Mouse (Mus musculus): ENCODE data around the gene Prkrip1. TPM values are rescaled to one million over a fixed set of nuclear protein-coding genes. Genes with fewer than 3 reads are reported as not detected.
A peak's percentile ranks its signal among the peaks of the same experiment; 100 is the strongest.

Prkrip1 gene
- 33.8 and 35.6 TPM in 2 replicates for polyA plus RNA-seq (2014; fragmentation: Nextera tagmentation; extraction: Ambion mirVana)

DNA sequence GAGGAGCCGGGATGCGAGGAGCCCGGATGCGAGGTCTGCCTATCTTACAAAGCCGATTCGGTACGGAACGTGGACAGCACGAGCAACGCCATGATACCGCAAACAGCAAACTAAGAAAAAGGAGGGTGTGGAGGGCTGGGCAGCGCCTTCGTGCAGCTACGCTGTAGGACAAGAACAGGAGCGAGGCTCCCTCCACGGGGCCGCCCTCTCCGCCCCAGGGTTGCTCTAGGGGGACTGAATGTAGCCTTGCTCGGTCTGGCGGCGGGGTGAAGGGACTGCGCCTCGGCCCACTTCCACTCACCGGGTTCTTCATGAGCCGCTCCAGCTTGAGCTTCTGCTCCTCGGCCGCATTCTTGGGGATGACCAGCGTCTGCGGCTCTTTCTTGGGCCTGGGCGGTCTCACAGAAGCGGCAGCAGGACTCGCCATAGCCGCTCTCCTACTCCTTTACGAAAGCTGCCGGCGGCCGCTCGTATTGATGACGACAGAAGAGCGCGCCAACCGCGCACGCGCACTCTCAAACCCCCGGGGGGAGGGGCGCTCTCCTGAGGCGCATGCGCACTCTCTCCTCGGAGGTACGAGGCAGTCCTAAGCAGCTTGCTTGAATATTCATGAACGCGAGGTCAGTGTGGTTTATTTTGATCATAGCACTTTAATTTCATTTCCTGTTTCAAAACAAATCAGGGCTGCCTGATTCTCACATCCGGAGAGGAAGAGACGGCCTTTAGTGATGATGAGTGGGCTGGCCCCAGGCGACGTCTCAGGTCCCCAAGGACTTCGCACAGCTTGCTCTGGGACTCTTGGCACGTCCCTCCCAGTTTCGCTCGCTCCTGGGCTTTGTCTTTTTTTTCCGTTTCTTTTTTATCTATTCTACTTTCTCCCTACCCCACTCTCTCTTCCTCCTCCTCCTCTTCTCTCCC lies at the start of gene Prkrip1:
Gene Prkrip1 (minus strand): TSS at position 490 of the 918 bp plus-strand sequence.
- peak within 1 kb of the TSS; percentile 71 to 90 for H3K4me3 ChIP-seq (ENCODE audit: control insufficient read depth in 1 of 2, insufficient read depth in 1 of 2, low read depth in 1 of 2, low read length in 2 of 2)
- H3K9ac ChIP-seq (ENCODE audit: low read length), result peak within 1 kb of the TSS; percentile 86
- peaks cover 36% of the 10 kb centered on the region for H3K36me3 ChIP-seq (ENCODE audit: control insufficient read depth, insufficient read depth, low read length)
- H3K4me1 ChIP-seq (ENCODE audit: control insufficient read depth in 2 of 2, insufficient read depth in 2 of 2, low read length in 2 of 2), result peaks cover 2 to 11% of the 10 kb centered on the region in 2 experiments; a peak in 3 of 4 replicates
- H3K27ac ChIP-seq (replicated peaks in 1 of 2; ENCODE audit: control insufficient read depth in 1 of 2, insufficient read depth in 1 of 2, low read depth in 2 of 2, low read length in 2 of 2), result peak within 1 kb of the TSS; percentile 72 to 81
- ATAC-seq (ENCODE audit: insufficient number of reproducible peaks, insufficient read depth, low FRiP score, low read depth), result peak; percentile 86
- peak within 1 kb of the TSS; percentile 85 for H3K4me2 ChIP-seq (ENCODE audit: low read length)
- no peaks in the 10 kb centered on the region for H3K27me3 ChIP-seq (ENCODE audit: control insufficient read depth, insufficient read depth, low read length)
- H3K9me3 ChIP-seq (ENCODE audit: control insufficient read depth, low read length), result no peaks in the 10 kb centered on the region
- under 1% methylated on average over 62 of the region's 62 CpGs for WGBS

DNA sequence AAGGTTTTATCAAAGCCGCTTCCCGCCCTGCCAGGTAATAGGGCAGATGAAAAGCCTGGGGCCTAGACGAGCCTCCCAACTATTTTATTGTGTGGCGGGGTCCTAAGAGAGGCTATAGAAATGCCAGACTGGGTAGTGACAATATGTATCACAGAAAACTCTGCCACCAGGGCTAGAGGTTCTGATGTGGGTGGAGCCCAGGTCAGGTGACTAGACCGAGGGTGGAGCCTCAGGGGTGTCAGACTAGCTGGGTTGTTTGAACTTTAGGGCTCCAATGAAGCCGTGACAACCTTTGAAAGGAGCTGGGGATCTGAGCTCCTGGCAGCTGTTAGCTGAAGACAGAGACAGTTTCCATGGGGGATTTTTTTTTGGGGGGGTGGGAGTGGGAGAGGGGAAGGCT lies 49.7 kb upstream of the Prkrip1 start:
- ATAC-seq (ENCODE audit: insufficient number of reproducible peaks, insufficient read depth, low FRiP score, low read depth), result no peak
- H3K4me1 ChIP-seq (ENCODE audit: control insufficient read depth in 2 of 2, insufficient read depth in 2 of 2, low read length in 2 of 2), result peaks cover 8% of the 10 kb centered on the region in 2 experiments; a peak in 3 of 4 replicates
- H3K4me3 ChIP-seq (ENCODE audit: control insufficient read depth in 1 of 2, insufficient read depth in 1 of 2, low read depth in 1 of 2, low read length in 2 of 2), result no peak overlapping the region
- H3K27ac ChIP-seq (replicated peaks in 1 of 2; ENCODE audit: control insufficient read depth in 1 of 2, insufficient read depth in 1 of 2, low read depth in 2 of 2, low read length in 2 of 2), result no peak overlapping the region
- H3K36me3 ChIP-seq (ENCODE audit: control insufficient read depth, insufficient read depth, low read length), result peaks cover 7% of the 10 kb centered on the region; the same call in 1 of the 2 replicates
- WGBS, result 66% methylated on average over 6 of the region's 6 CpGs
- no peak overlapping the region for H3K9ac ChIP-seq (ENCODE audit: low read length)
- H3K4me2 ChIP-seq (ENCODE audit: low read length), result no peak overlapping the region
- H3K27me3 ChIP-seq (ENCODE audit: control insufficient read depth, insufficient read depth, low read length), result 0 out of 2 replicates have a peak, but pooled peaks cover 7% of the 10 kb centered on the region
- H3K9me3 ChIP-seq (ENCODE audit: control insufficient read depth, low read length), result no peaks in the 10 kb centered on the region

DNA sequence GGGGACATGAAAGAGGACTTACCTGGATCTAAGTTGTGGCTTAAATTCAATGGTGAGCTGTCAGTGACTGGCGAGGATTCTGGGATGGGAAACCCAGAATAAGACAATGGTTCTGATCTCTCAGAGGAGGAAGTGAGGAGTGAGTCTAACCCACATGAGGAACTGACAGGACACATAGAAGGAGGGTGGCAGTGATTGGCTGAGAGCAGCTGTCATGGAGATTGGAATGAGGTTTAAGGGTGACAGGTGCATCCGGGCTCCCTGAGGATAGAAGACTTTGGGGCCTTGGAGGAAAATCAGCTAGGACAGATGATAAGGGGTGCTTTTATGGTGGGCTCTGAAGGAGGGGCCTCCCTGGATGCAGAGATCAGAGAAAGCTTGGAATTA lies 47.7 kb upstream of the Prkrip1 start, which contains the start of gene Sh2b2:
Gene Sh2b2 (minus strand): TSS at position 105 of the 387 bp plus-strand sequence.
- WGBS, result 88% methylated on average over 2 of the region's 2 CpGs
- Histone ChIP-seq H3K9ac (ENCODE audit: low read length) (no peak within 1 kb of the TSS; the same call in 1 of the 2 replicates), H3K27me3 (ENCODE audit: control insufficient read depth, insufficient read depth, low read length) (peaks cover 20% of the 10 kb centered on the region)

DNA sequence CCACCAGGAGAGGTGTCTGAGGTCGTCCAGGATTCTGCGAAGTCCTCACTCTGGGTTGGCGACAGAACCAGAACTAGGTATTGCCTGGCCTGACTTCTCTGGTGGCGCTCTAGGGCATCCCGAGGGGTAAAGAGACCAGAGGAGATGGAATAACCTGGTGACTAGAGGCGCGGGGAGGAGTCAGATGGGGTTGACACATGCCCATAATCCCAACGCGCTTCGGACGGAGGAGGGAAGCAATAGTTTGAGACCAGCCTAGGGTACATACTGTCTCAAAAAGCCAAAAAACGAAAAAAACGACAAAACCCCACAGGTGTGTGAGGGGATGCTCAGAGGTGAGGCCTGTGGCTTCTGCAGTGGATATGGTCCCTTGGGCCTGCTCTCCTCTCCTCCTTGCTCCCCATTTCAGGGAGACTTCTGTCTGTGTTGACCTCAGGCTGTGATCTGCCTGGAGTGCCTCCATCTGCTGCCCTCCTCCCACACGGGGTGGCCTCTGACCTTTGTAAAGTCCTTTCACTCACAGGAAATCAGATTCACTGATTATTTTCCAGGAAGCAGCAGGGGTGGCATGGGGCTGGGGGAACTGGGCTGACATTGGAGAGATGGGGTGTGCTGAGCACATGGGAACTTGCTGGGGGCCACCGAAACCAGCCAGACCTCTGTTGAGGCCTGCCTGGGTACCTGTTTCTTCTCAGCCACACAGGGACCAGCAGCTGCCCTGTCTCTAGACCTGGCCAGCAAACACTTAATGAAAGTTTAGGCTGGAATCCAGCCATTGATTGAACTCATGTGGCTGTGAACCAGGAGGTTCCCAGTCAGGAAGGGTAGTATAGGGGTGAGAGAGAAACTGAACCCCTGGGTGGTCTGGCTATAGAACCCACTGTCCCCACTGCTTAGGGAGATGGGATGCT lies 47.0 kb upstream of the Prkrip1 start:
- H3K9ac ChIP-seq (ENCODE audit: low read length), result no peak overlapping the region; the same call in 1 of the 2 replicates
- H3K27me3 ChIP-seq (ENCODE audit: control insufficient read depth, insufficient read depth, low read length), result peaks cover 20% of the 10 kb centered on the region
- 0 out of 2 replicates have a peak, but pooled peaks cover 3% of the 10 kb centered on the region for H3K36me3 ChIP-seq (ENCODE audit: control insufficient read depth, insufficient read depth, low read length)
- WGBS, result 19% methylated on average over 15 of the region's 15 CpGs
- peak overlapping the region; percentile 98 for H3K4me2 ChIP-seq (ENCODE audit: low read length)
- no peaks in the 10 kb centered on the region for H3K9me3 ChIP-seq (ENCODE audit: control insufficient read depth, low read length)
- H3K4me1 ChIP-seq (ENCODE audit: control insufficient read depth in 2 of 2, insufficient read depth in 2 of 2, low read length in 2 of 2), result peaks cover 8 to 9% of the 10 kb centered on the region in 2 experiments; a peak in 3 of 4 replicates
- H3K4me3 ChIP-seq (ENCODE audit: control insufficient read depth in 1 of 2, insufficient read depth in 1 of 2, low read depth in 1 of 2, low read length in 2 of 2), result peak overlapping the region; percentile 68 to 69; a peak in 3 of 4 replicates
- H3K27ac ChIP-seq (replicated peaks in 1 of 2; ENCODE audit: control insufficient read depth in 1 of 2, insufficient read depth in 1 of 2, low read depth in 2 of 2, low read length in 2 of 2), result 0 out of 4 replicates have a peak overlapping the region, but pooled peaks of 1 of the 2 experiments have one; percentile 66
- 0 out of 2 replicates have a peak, but pooled peaks have one; percentile 3 for ATAC-seq (ENCODE audit: insufficient number of reproducible peaks, insufficient read depth, low FRiP score, low read depth)

More for the DNA sequence above, 47.7 kb upstream of the Prkrip1 start, which contains the start of gene Sh2b2:
- Histone ChIP-seq H3K36me3 (ENCODE audit: control insufficient read depth, insufficient read depth, low read length) (0 out of 2 replicates have a peak, but pooled peaks cover 3% of the 10 kb centered on the region), H3K9me3 (ENCODE audit: control insufficient read depth, low read length) (no peaks in the 10 kb centered on the region), H3K4me1 (ENCODE audit: control insufficient read depth in 2 of 2, insufficient read depth in 2 of 2, low read length in 2 of 2) (peaks cover 8 to 9% of the 10 kb centered on the region in 2 experiments; a peak in 3 of 4 replicates), H3K4me3 (ENCODE audit: control insufficient read depth in 1 of 2, insufficient read depth in 1 of 2, low read depth in 1 of 2, low read length in 2 of 2) (peak within 1 kb of the TSS; percentile 68 to 69; a peak in 3 of 4 replicates), H3K27ac (replicated peaks in 1 of 2; ENCODE audit: control insufficient read depth in 1 of 2, insufficient read depth in 1 of 2, low read depth in 2 of 2, low read length in 2 of 2) (0 out of 4 replicates have a peak within 1 kb of the TSS, but pooled peaks of 1 of the 2 experiments have one; percentile 66), H3K4me2 (ENCODE audit: low read length) (peak within 1 kb of the TSS; percentile 98)
- no peak for ATAC-seq (ENCODE audit: insufficient number of reproducible peaks, insufficient read depth, low FRiP score, low read depth)

DNA sequence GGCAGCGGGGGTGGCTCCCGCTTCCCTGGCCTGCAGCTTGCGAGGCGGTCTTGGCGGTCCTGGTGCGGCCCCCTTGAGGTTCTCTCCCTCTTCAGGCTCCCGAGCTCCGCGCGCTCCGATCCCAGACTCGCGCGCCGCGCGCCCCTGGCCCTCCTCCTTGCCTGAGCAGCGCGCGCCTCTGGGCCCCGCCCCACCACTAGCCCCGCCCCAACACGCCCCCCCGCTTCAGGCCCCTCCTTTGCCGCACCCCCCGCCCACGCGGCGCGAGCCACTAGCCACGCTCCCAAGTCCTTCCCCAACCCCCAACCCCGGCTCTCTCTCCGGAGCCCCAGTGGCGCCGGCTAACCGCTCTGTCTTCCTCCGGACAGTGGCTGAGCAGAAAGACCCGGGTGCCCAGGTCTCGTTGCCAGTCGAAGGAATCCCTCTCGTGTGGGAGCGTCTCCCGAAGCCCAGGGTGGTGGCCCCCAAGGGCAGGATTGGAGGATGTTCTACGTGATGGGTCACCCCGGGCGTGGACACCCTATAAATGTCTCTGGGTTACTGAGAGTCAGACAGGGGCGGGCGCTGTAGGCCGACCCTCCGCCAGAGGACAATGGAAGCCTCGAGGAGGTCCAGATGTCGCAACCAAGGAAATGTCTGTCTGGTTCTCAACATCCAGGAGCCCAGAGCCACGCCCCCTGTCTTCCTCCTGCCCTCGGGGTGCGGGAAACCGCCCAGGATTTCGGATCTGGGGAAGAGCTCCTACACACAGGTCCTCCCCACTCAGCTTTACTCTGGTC lies 46.2 kb upstream of the Prkrip1 start:
- peak; percentile 80 for ATAC-seq (ENCODE audit: insufficient number of reproducible peaks, insufficient read depth, low FRiP score, low read depth)

DNA sequence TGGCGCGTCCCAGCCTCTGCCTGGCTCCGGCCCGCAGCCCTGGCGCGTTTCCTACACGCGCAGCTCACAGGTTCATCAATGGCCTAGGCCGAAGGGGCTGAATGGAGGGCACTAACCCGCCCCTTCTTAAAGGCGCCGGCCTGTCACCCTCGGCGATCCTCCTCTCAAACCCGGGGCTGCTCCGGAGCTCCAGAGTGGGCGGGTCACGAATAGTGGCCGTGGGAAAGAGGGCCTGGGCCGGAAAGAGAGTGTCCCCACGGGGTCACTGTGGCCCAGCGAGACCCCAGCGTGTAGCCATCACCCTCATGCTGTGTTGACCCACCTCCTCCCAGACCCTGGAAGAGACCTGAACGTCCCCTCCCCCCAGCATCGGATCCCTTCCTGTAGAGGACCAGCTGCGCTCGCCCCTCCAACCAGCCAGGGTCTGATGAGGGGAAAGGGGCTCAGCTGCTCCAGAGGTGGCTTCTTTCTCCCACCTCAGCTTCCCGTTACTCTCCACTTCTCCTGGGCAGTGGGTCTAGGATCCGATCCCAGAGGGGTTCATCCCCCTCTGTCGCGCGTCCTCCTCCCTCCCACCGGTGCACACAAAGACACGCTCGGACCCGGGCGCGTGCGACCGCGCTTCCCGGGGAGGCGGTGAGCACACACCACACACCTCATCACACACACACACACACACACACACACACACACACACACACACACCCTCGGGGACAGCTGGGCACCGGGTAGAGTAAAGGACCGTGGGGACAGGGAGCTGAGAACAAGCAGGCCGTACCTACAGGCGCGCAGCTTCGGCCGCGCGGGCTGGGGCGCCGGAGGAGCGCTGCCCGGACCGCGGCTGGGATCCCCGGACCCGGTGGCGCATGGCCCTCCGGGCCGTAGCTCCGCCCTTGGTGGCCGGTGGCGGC lies 45.3 kb upstream of the Prkrip1 start:
- ATAC-seq (ENCODE audit: insufficient number of reproducible peaks, insufficient read depth, low FRiP score, low read depth), result peak; percentile 33; the same call in 1 of the 2 replicates
- peak overlapping the region; percentile 73 for H3K9ac ChIP-seq (ENCODE audit: low read length)
- H3K36me3 ChIP-seq (ENCODE audit: control insufficient read depth, insufficient read depth, low read length), result 0 out of 2 replicates have a peak, but pooled peaks cover 3% of the 10 kb centered on the region
- no peak overlapping the region for H3K27ac ChIP-seq (replicated peaks in 1 of 2; ENCODE audit: control insufficient read depth in 1 of 2, insufficient read depth in 1 of 2, low read depth in 2 of 2, low read length in 2 of 2)
- peak overlapping the region; percentile 98 for H3K4me2 ChIP-seq (ENCODE audit: low read length)
- H3K9me3 ChIP-seq (ENCODE audit: control insufficient read depth, low read length), result no peaks in the 10 kb centered on the region
- H3K4me3 ChIP-seq (ENCODE audit: control insufficient read depth in 1 of 2, insufficient read depth in 1 of 2, low read depth in 1 of 2, low read length in 2 of 2), result peak overlapping the region; percentile 68 to 69
- H3K4me1 ChIP-seq (ENCODE audit: control insufficient read depth in 2 of 2, insufficient read depth in 2 of 2, low read length in 2 of 2), result peaks cover 8 to 9% of the 10 kb centered on the region in 2 experiments; a peak in 3 of 4 replicates
- peaks cover 26% of the 10 kb centered on the region for H3K27me3 ChIP-seq (ENCODE audit: control insufficient read depth, insufficient read depth, low read length)
- WGBS, result under 1% methylated on average over 59 of the region's 67 CpGs

More for the DNA sequence above, 46.2 kb upstream of the Prkrip1 start:
- Histone ChIP-seq H3K4me1 (ENCODE audit: control insufficient read depth in 2 of 2, insufficient read depth in 2 of 2, low read length in 2 of 2) (peaks cover 8 to 9% of the 10 kb centered on the region in 2 experiments; a peak in 3 of 4 replicates), H3K9ac (ENCODE audit: low read length) (peak overlapping the region; percentile 73), H3K27me3 (ENCODE audit: control insufficient read depth, insufficient read depth, low read length) (peaks cover 23% of the 10 kb centered on the region), H3K27ac (replicated peaks in 1 of 2; ENCODE audit: control insufficient read depth in 1 of 2, insufficient read depth in 1 of 2, low read depth in 2 of 2, low read length in 2 of 2) (peak overlapping the region; percentile 15 to 66), H3K4me3 (ENCODE audit: control insufficient read depth in 1 of 2, insufficient read depth in 1 of 2, low read depth in 1 of 2, low read length in 2 of 2) (peak overlapping the region; percentile 68 to 69), H3K4me2 (ENCODE audit: low read length) (peak overlapping the region; percentile 98), H3K36me3 (ENCODE audit: control insufficient read depth, insufficient read depth, low read length) (0 out of 2 replicates have a peak, but pooled peaks cover 3% of the 10 kb centered on the region), H3K9me3 (ENCODE audit: control insufficient read depth, low read length) (no peaks in the 10 kb centered on the region)
- WGBS, result under 1% methylated on average over 50 of the region's 57 CpGs

All from heart, embryonic 14.5 days (tissue).